Comparison of ENCODE assay signal across 22 mouse cellular contexts in the genomic region with DNA sequence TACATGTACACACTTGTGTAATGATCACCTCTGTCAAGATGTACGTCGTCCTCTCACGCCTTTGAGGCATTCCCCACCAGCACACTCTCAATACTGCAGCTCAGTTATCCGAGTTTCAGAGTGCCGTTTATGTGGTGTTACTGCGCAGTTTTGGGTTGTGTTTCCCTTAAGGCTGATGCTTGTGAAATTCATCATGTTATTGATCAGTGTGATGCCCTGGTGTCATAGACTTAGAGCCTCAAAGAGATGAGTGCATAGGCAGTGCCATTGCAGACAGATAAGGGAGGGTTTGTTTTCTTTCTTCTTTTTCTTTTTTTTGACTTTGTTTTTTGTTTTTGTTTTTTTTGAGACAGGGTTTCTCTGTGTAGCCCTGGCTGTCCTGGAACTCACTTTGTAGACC. TPM values are rescaled to one million over a fixed set of nuclear protein-coding genes. Genes with fewer than 3 reads are reported as not detected.
"Had no signal": no experiment of that assay in that cellular context is flagged by ENCODE, and none has a peak within 500 bp of the region (broad histone marks: within the 10 kb centered on the region; RNA-seq: fewer than 3 reads in every experiment).

No protein-coding gene starts in this region.

- H3K4me1 ChIP-seq: neural tube, embryonic 13.5 days; neural tube, embryonic 15.5 days; stomach, embryonic 15.5 days had no signal

- H3K4me3 ChIP-seq: neural tube, embryonic 13.5 days; neural tube, embryonic 15.5 days; stomach, embryonic 15.5 days had no signal

- H3K9ac ChIP-seq: neural tube, embryonic 13.5 days; neural tube, embryonic 15.5 days; stomach, embryonic 15.5 days had no signal

- H3K27me3 ChIP-seq: neural tube, embryonic 13.5 days; neural tube, embryonic 15.5 days; stomach, embryonic 15.5 days had no signal

- H3K9me3 ChIP-seq: neural tube, embryonic 13.5 days; neural tube, embryonic 15.5 days; stomach, embryonic 15.5 days had no signal

- DNase-seq: retina, postnatal 1 day; right cerebral cortex, adult 18-20 months; right cerebral cortex, postnatal 14 days; right cerebral cortex, postnatal 25 days; right cerebral cortex, postnatal 4 days; spleen, adult 18-20 months; thymus, adult 18-20 months; thymus, adult 2 months; thymus, postnatal 14 days; thymus, postnatal 25 days; thymus, postnatal 36 days; thymus, postnatal 4 days had no signal

- H3K4me2 ChIP-seq: neural tube, embryonic 13.5 days; neural tube, embryonic 15.5 days; stomach, embryonic 15.5 days had no signal

- H3K36me3 ChIP-seq: neural tube, embryonic 13.5 days; neural tube, embryonic 15.5 days; stomach, embryonic 15.5 days had no signal

- H3K27ac ChIP-seq: neural tube, embryonic 13.5 days; neural tube, embryonic 15.5 days; stomach, embryonic 15.5 days; stomach, postnatal 0 days had no signal

RNA-seq across cellular contexts. Expression of gene Gm11437, which starts 43.6 kb away (rescaled TPM):
- total RNA-seq: neutrophil, adult 5-6 weeks had no signal
- polyA plus RNA-seq: spleen, adult 2 months; stomach, embryonic 14.5 days; stomach, embryonic 15.5 days; stomach, postnatal 0 days; testis, adult 2 months; thymus, adult 2 months; thymus, postnatal 0 days; urinary bladder, adult 2 months had no signal
